Mouse (Mus musculus) small intestine, adult 2 months (tissue): Measurements from ENCODE around the gene Aspg. TPM values are rescaled to one million over a fixed set of nuclear protein-coding genes. Genes with fewer than 3 reads are reported as not detected.

ENCODE experiments used
- H3K27ac ChIP-seq: fragments of 200-500 bp; 2 replicates; pipeline ENCODE4 v1.5.1; 2012; ENCODE audit warnings: low read depth, low read length, control low read depth, inconsistent platforms; ENCODE audit not compliant: insufficient read depth
- H3K27me3 ChIP-seq: fragments of 200-500 bp; 2 replicates; pipeline ENCODE4 v1.6.1; 2012; ENCODE audit warnings: mild to moderate bottlenecking, moderate library complexity, low read length, inconsistent platforms; ENCODE audit not compliant: control insufficient read depth, insufficient read depth
- H3K36me3 ChIP-seq: fragments of 200-500 bp; 2 replicates; pipeline ENCODE4 v1.6.1; 2012; ENCODE audit warnings: mild to moderate bottlenecking, low read length, control low read depth, inconsistent platforms; ENCODE audit not compliant: control insufficient read depth, insufficient read depth
- H3K4me1 ChIP-seq: fragments of 200-500 bp; 2 replicates; pipeline ENCODE4 v1.6.1; 2012; ENCODE audit warnings: low read length, inconsistent platforms, mixed read lengths; ENCODE audit not compliant: control insufficient read depth, insufficient read depth, insufficient read length
- H3K4me3 ChIP-seq: fragments of 200-500 bp; 2 replicates; pipeline ENCODE4 v1.5.1; 2012; ENCODE audit warnings: low read depth, mild to moderate bottlenecking, control low read depth, inconsistent platforms, low read length, moderate library complexity
- CTCF ChIP-seq: fragments of 200-500 bp; IDR thresholded peaks from 2 replicates; pipeline ENCODE4 v1.5.1; 2012; ENCODE audit warnings: low read depth, mild to moderate bottlenecking, control low read depth, inconsistent platforms, low read length, moderate library complexity, mixed read lengths; ENCODE audit not compliant: insufficient replicate concordance, insufficient read length; ENCODE audit errors: extremely low read depth
- POLR2A ChIP-seq: fragments of 200-500 bp; IDR thresholded peaks from 2 replicates; pipeline ENCODE4 v1.6.1; 2012; ENCODE audit warnings: low read depth, mild to moderate bottlenecking, control low read depth, inconsistent platforms, low read length, moderate library complexity
- WGBS: fragments of 180-500 bp; shearing (Covaris S2); methylation state at CpG from one replicate; pipeline ENCODE4 v1.1.7; 2018; 5-methylcytosine and 5-hydroxymethylcytosine counted together
- polyA plus RNA-seq: library from polyadenylated mRNA; depleted of rRNA; stranded (reverse); fragments of >200 nt; gene quantifications from 2 replicates; pipeline ENCODE4 v1.2.3, GENCODE M21; 2012

The Aspg gene
- polyA plus RNA-seq, 1 experiment, result 14.5 TPM

- Histone ChIP-seq H3K27me3 (no peaks in the 10 kb centered on the region), H3K27ac (peak overlapping the region; percentile 97), H3K4me1 (peaks cover 56% of the 10 kb centered on the region), H3K4me3 (no peak overlapping the region), H3K36me3 (no peaks in the 10 kb centered on the region)
- 65% methylated on average over 4 of the region's 4 CpGs for WGBS
- TF ChIP-seq POLR2A (no peak), CTCF (no peak)
Observed at GRCm38 (mm10) chr12:112128526-112128925, 22.0 kb downstream of the Aspg start.

DNA sequence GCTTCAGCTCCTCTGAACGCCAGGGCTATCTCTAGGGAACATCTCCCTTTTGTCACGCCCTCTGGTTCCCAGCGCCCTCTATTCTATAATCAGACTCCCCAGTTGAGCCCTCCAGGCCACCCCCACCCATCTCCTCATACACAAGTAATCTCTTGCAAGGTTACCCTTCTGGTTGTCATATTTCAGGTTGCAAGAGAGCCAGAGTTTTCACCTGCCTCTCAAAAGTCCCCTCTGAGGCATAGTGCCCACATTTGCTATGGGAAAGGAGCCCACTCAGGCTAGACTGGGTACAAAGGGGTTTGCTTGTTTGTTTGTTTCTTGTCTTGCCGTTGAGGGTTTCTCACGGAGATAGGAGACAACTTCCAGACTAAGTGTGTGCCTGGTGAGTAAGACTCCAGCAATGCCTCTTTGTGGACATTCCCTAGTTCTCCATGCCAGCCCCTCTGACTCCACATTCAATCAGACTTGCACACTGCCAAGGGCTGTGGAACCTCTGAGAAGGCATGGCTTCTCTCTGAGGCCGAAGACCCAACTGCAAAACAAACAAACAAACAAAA lies 22.9 kb downstream of the Aspg start:
- Histone ChIP-seq H3K36me3 (no peaks in the 10 kb centered on the region), H3K4me1 (peaks cover 57% of the 10 kb centered on the region), H3K27ac (peak overlapping the region; percentile 97), H3K27me3 (no peaks in the 10 kb centered on the region), H3K4me3 (peak overlapping the region; percentile 70)
- 27% methylated on average over 6 of the region's 6 CpGs for WGBS
- no peak for TF ChIP-seq POLR2A
- TF ChIP-seq CTCF, result no peak

DNA sequence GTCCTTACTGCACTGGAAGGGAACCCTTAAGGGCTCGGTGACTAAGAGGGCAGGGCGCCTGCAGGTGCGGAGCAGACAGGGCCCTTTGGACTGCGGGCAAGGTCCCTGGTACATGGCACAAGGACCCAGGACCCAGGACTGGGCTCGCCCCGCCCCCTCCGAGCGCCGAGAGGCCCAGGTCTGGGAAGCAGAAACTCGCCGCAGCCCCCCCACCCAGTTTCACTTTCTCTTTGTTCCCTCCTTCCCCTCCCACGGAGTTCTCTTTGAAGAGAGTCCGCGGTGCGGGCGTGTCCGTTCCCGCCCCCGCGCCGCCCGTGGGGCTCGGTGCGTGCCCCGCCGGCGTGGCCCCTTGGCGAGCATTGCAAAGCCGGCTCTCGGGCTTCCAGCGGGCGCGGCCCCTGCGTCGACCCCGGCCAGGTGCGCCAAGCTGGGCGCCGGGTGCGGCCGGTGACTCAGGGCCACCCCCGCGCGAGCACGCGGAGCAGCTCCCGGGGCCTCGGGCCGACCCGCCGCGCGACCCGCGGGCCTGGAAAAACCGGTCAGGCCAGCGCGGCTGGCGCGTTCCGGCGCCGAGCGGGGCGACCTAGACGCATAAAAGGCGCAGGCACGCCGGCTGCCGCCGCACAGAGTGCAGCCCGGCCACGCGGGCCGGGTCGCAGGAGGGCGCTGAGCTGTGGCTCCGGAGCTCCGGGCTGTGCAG lies 23.8 kb downstream of the Aspg start:
- peaks cover 56% of the 10 kb centered on the region for H3K4me1 ChIP-seq
- 1% methylated on average over 79 of the region's 79 CpGs for WGBS
- H3K4me3 ChIP-seq, result peak overlapping the region; percentile 70
- no peaks in the 10 kb centered on the region for H3K27me3 ChIP-seq
- H3K36me3 ChIP-seq, result no peaks in the 10 kb centered on the region
- H3K27ac ChIP-seq, result peak overlapping the region; percentile 98
- TF ChIP-seq POLR2A (peak; percentile 73), CTCF (no peak)

- peaks cover 50% of the 10 kb centered on the region for H3K4me1 ChIP-seq
- H3K36me3 ChIP-seq, result no peaks in the 10 kb centered on the region
- H3K27me3 ChIP-seq, result no peaks in the 10 kb centered on the region
- 8% methylated on average over 32 of the region's 32 CpGs for WGBS
- H3K27ac ChIP-seq, result peak overlapping the region; percentile 98
- TF ChIP-seq CTCF (no peak), POLR2A (no peak)
- peak overlapping the region; percentile 70 for H3K4me3 ChIP-seq
Observed at GRCm38 (mm10) chr12:112130957-112131356, 24.5 kb downstream of the Aspg start.

DNA sequence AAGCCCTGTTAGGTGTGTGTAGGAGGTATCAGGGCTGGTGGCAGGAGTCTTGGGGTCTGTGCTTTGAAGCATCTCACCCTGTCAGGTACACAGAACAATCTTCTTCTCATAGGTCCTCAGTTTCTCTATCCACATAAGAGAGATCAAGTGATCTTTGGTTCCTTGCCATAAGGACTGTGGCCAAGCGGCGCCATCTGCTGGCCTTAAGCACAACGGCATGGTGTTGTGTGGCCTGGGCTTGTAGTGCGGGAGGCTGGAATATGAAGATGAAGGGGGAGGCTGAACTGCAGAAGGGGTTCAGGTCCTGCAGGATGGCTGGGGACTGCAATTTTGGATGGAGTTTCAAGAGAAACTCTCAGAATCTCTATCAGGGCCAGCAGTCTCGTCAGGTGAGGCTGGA lies 33.8 kb downstream of the Aspg start:
- WGBS, result 5% methylated on average over 5 of the region's 5 CpGs
- H3K36me3 ChIP-seq, result no peaks in the 10 kb centered on the region
- TF ChIP-seq CTCF (peak; percentile 96; the same call in 1 of the 2 replicates), POLR2A (0 out of 2 replicates have a peak, but pooled peaks have one; percentile 32)
- H3K4me3 ChIP-seq, result no peak overlapping the region
- no peak overlapping the region for H3K27ac ChIP-seq
- peaks cover 3% of the 10 kb centered on the region; the same call in 1 of the 2 replicates for H3K4me1 ChIP-seq
- peaks cover 26% of the 10 kb centered on the region for H3K27me3 ChIP-seq

DNA sequence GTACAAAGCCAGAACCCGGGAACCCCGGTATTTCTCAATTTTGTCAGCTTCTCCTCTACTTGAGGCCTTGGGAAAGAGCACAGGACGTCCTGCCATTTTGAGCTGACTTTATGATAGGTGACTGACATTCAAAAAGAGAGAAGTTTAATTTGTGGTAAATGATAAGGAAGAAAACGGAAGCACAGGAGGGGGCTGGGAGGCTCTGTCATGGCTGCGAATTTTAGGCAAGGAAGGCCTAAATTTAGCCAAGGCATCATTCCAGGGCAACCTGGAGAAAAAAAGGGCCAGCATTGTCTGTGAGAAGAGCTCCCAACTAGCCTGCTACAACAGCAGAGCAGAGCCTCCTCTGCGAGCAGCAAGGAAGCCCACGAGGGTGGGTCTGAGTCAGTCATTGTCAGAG lies 34.3 kb downstream of the Aspg start:
- no peaks in the 10 kb centered on the region for H3K36me3 ChIP-seq
- no peak overlapping the region for H3K4me3 ChIP-seq
- WGBS, result 55% methylated on average over 7 of the region's 7 CpGs
- peaks cover 3% of the 10 kb centered on the region; the same call in 1 of the 2 replicates for H3K4me1 ChIP-seq
- TF ChIP-seq POLR2A (no peak), CTCF (no peak)
- H3K27ac ChIP-seq, result no peak overlapping the region
- H3K27me3 ChIP-seq, result peaks cover 30% of the 10 kb centered on the region

DNA sequence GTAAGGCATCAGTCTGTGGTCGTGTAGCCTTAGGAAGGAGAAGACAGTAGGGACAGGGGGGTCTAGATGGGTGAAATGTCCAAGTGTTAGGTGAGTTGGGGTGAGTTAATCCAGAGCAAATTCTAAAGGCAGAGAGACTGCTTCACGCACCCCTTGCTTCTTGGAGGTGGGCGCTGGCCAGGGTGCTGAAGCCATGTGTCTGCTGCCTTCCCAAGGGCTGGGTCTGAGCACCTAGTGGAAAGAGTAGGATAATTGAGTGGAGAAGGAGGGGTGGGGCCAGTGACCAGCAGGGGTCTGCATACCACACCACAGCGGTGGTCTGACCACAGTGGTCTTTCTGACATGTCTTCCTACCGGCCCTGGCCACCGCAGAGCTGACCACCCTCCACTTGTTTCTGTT lies 34.8 kb downstream of the Aspg start:
- Histone ChIP-seq H3K4me1 (peaks cover 3% of the 10 kb centered on the region; the same call in 1 of the 2 replicates), H3K4me3 (no peak overlapping the region), H3K27ac (no peak overlapping the region), H3K36me3 (no peaks in the 10 kb centered on the region), H3K27me3 (peaks cover 36% of the 10 kb centered on the region)
- TF ChIP-seq POLR2A (no peak), CTCF (no peak)
- 4% methylated on average over 6 of the region's 6 CpGs for WGBS
